Comparison of ENCODE assay signal across 8 mouse cellular contexts in genomic region chr7:25248846-25249313, GRCm38 (mm10). TPM values are rescaled to one million over a fixed set of nuclear protein-coding genes. Genes with fewer than 3 reads are reported as not detected.
DNase-seq lines count a peak whose midpoint lies in the region; ATAC-seq lines count a peak whose summit lies in the region.

No protein-coding gene starts in this region.

- no peak for DNase-seq in lung, postnatal 36 days
- DNase-seq in cerebellum, postnatal 14 days: peak; percentile 51
- DNase-seq in hindbrain, embryonic 10.5 days (ENCODE audit: low spot score): no peak
- DNase-seq in c-Kit-positive CD71-positive TER-119-positive erythroid progenitor cells, embryonic 14.5 days (ENCODE audit: low spot score): no peak
- no peak for DNase-seq in gastrocnemius, adult 18-20 months (ENCODE audit: low spot score)
- DNase-seq in thymus, postnatal 10 days (ENCODE audit: low spot score in 2 of 2): no peak

- H3K4me3 ChIP-seq in lung, embryonic 15.5 days: peak overlapping the region; percentile 99
- peak overlapping the region; percentile 85 for H3K4me3 ChIP-seq in hindbrain, embryonic 10.5 days
- peak overlapping the region; percentile 82 for H3K4me3 ChIP-seq in liver, embryonic 16.5 days (ENCODE audit: low read depth, low read length)

- H3K4me2 ChIP-seq in lung, embryonic 15.5 days: peak overlapping the region; percentile 90
- H3K4me2 ChIP-seq in liver, embryonic 16.5 days (ENCODE audit: low read depth, low read length): peak overlapping the region; percentile 97

- no peak for ATAC-seq in lung, embryonic 15.5 days (ENCODE audit: borderline replicate concordance, extremely low read depth, low FRiP score, low TSS enrichment)
- peak; percentile 1; the same call in 1 of the 2 replicates for ATAC-seq in liver, embryonic 16.5 days (ENCODE audit: low read depth)

- WGBS in lung, embryonic 15.5 days: 4% methylated on average over 25 of the region's 25 CpGs
- WGBS in hindbrain, embryonic 10.5 days: under 1% methylated on average over 25 of the region's 25 CpGs
- 0% methylated on average over 25 of the region's 25 CpGs for WGBS in liver, embryonic 16.5 days (ENCODE audit: insufficient replicate concordance)

- H3K36me3 ChIP-seq in lung, embryonic 15.5 days: peaks cover 16% of the 10 kb centered on the region
- H3K36me3 ChIP-seq in hindbrain, embryonic 10.5 days: peaks cover 32% of the 10 kb centered on the region
- H3K36me3 ChIP-seq in liver, embryonic 16.5 days (ENCODE audit: control insufficient read depth, insufficient read depth): no peaks in the 10 kb centered on the region

- no peaks in the 10 kb centered on the region for H3K27me3 ChIP-seq in lung, embryonic 15.5 days
- no peaks in the 10 kb centered on the region for H3K27me3 ChIP-seq in hindbrain, embryonic 10.5 days (ENCODE audit: insufficient read depth, poor library complexity, severe bottlenecking)
- no peaks in the 10 kb centered on the region for H3K27me3 ChIP-seq in liver, embryonic 16.5 days (ENCODE audit: control insufficient read depth, insufficient read depth, low read depth, low read length)

- H3K4me1 ChIP-seq in lung, embryonic 15.5 days: peaks cover 54% of the 10 kb centered on the region
- H3K4me1 ChIP-seq in hindbrain, embryonic 10.5 days (replicated peaks): peaks cover 77% of the 10 kb centered on the region
- peaks cover 44% of the 10 kb centered on the region for H3K4me1 ChIP-seq in liver, embryonic 16.5 days (ENCODE audit: control insufficient read depth, low read depth, low read length)

- H3K9ac ChIP-seq in lung, embryonic 15.5 days: peak overlapping the region; percentile 96
- peak overlapping the region; percentile 85 for H3K9ac ChIP-seq in liver, embryonic 16.5 days (ENCODE audit: low read depth, low read length)

- no peaks in the 10 kb centered on the region for H3K9me3 ChIP-seq in lung, embryonic 15.5 days
- H3K9me3 ChIP-seq in hindbrain, embryonic 10.5 days: no peaks in the 10 kb centered on the region
- no peaks in the 10 kb centered on the region for H3K9me3 ChIP-seq in liver, embryonic 16.5 days (replicated peaks; ENCODE audit: control insufficient read depth, low read length)

- peak overlapping the region; percentile 99 for H3K27ac ChIP-seq in lung, embryonic 15.5 days
- H3K27ac ChIP-seq in hindbrain, embryonic 10.5 days: peak overlapping the region; percentile 97
- H3K27ac ChIP-seq in liver, embryonic 16.5 days (ENCODE audit: low read length): peak overlapping the region; percentile 84

RNA-seq across cellular contexts. Expression of gene Erf, which starts 1.7 kb away (rescaled TPM):
- 18.8 and 20.3 TPM in 2 replicates for polyA plus RNA-seq in lung, embryonic 15.5 days (2015; fragmentation: Nextera tagmentation; extraction: Ambion mirVana)
- 8.0 and 8.6 TPM in 2 replicates for polyA plus RNA-seq in hindbrain, embryonic 10.5 days (2016; fragmentation: Nextera tagmentation; extraction: Ambion mirVana)
- 3.4 and 3.6 TPM in 2 replicates for polyA plus RNA-seq in liver, embryonic 16.5 days (2015; fragmentation: Nextera tagmentation; extraction: Ambion mirVana)
- 1 to 10 TPM; 5.7 to 7.3 TPM for total RNA-seq in gastrocnemius, adult 18-20 months (2021)

RNA-seq across cellular contexts. Expression of gene Gsk3a, which starts 11.2 kb away (rescaled TPM):
- 9.8 and 10.7 TPM in 2 replicates for polyA plus RNA-seq in lung, embryonic 15.5 days (2015; fragmentation: Nextera tagmentation; extraction: Ambion mirVana)
- 11.6 and 12.5 TPM in 2 replicates for polyA plus RNA-seq in hindbrain, embryonic 10.5 days (2016; fragmentation: Nextera tagmentation; extraction: Ambion mirVana)
- polyA plus RNA-seq in liver, embryonic 16.5 days (2015; fragmentation: Nextera tagmentation; extraction: Ambion mirVana): 4.0 and 5.3 TPM in 2 replicates
- 10 to 100 TPM; 83.2 to 83.8 TPM for total RNA-seq in gastrocnemius, adult 18-20 months (2021)

RNA-seq across cellular contexts. Expression of gene Cic, which starts 18.6 kb away (rescaled TPM):
- 29.5 and 30.3 TPM in 2 replicates for polyA plus RNA-seq in lung, embryonic 15.5 days (2015; fragmentation: Nextera tagmentation; extraction: Ambion mirVana)
- polyA plus RNA-seq in hindbrain, embryonic 10.5 days (2016; fragmentation: Nextera tagmentation; extraction: Ambion mirVana): 23.2 and 23.5 TPM in 2 replicates
- polyA plus RNA-seq in liver, embryonic 16.5 days (2015; fragmentation: Nextera tagmentation; extraction: Ambion mirVana): 9.5 and 10.8 TPM in 2 replicates
- total RNA-seq in gastrocnemius, adult 18-20 months (2021): 10 to 100 TPM; 34.8 to 38.3 TPM

RNA-seq across cellular contexts. Expression of gene Zfp526, which starts 27.7 kb away (rescaled TPM):
- polyA plus RNA-seq in lung, embryonic 15.5 days (2015; fragmentation: Nextera tagmentation; extraction: Ambion mirVana): 3.0 and 3.6 TPM in 2 replicates
- 2.5 and 3.0 TPM in 2 replicates for polyA plus RNA-seq in hindbrain, embryonic 10.5 days (2016; fragmentation: Nextera tagmentation; extraction: Ambion mirVana)
- polyA plus RNA-seq in liver, embryonic 16.5 days (2015; fragmentation: Nextera tagmentation; extraction: Ambion mirVana): 1.6 and 1.9 TPM in 2 replicates
- 1 to 10 TPM; 4.7 to 5.3 TPM for total RNA-seq in gastrocnemius, adult 18-20 months (2021)

RNA-seq across cellular contexts. Expression of gene Dedd2, which starts 28.5 kb away (rescaled TPM):
- 9.6 and 11.2 TPM in 2 replicates for polyA plus RNA-seq in lung, embryonic 15.5 days (2015; fragmentation: Nextera tagmentation; extraction: Ambion mirVana)
- 10.2 and 11.2 TPM in 2 replicates for polyA plus RNA-seq in hindbrain, embryonic 10.5 days (2016; fragmentation: Nextera tagmentation; extraction: Ambion mirVana)
- 29.2 and 31.9 TPM in 2 replicates for polyA plus RNA-seq in liver, embryonic 16.5 days (2015; fragmentation: Nextera tagmentation; extraction: Ambion mirVana)
- total RNA-seq in gastrocnemius, adult 18-20 months (2021): 1 to 10 TPM; 8.3 to 8.4 TPM

Comparison
In these comparisons a context has a peak if more than half of its experiments do, and no peak if none do; other contexts are left out.
1. DNase-seq: peak in cerebellum, postnatal 14 days (2 of 2); none in lung, postnatal 36 days (single experiment), hindbrain, embryonic 10.5 days (single experiment), c-Kit-positive CD71-positive TER-119-positive erythroid progenitor cells, embryonic 14.5 days (single experiment), gastrocnemius, adult 18-20 months (single experiment) and thymus, postnatal 10 days (0 of 2).
2. Peak in every context shown above with its lines, with median percentiles within 50 percentile points of each other: H3K27ac ChIP-seq and H3K4me3 ChIP-seq.